Mouse (Mus musculus) yolk sac, embryonic 10.5 days (tissue): ENCODE measurements around the gene Ninj1.

Experiments used
- DNase-seq: peaks from one replicate; pipeline ENCODE4 v3.0.0-alpha.2; 2017; ENCODE audit warnings: low spot score

Ninj1 gene

DNA sequence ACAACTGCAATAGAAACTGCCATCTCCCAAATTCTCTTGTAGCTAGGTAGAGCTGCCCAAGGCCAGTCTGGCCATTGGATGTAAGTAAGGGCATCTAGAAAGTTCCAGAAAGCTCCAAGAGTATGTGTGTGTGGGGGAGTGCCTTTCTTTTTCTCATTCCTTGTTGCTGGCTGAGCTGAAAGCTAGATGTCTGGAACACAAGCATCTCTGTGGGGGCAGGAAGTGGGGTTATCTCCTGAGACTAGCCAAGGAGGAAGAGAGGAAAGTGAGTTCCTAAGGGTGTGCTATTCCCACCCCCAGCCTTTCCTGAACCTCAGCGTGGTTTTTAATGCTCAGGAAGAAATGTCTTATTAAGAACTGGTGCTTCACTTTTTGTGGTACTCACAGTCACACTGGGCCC lies 15.6 kb upstream of the Ninj1 start:
- no peak for DNase-seq

DNA sequence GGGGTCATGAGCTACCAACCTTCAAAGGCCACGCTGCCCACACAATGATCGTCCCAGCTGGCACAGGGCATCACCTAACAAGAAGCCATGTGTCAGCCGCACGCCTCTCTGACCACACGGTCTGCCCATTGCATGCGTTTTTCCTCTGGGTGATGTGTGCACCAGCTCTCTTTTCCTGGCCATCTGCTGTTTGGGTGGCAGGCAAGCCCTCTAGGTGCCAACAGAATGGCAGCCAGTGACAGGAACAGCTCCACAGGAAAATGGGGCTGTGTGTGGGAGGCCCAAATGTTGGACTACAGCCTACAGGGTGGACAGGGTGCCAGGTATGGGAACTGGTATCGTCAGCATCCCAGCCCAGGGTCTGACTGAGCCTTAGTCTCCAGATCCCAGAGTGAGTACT lies 14.9 kb upstream of the Ninj1 start:
- no peak for DNase-seq

DNA sequence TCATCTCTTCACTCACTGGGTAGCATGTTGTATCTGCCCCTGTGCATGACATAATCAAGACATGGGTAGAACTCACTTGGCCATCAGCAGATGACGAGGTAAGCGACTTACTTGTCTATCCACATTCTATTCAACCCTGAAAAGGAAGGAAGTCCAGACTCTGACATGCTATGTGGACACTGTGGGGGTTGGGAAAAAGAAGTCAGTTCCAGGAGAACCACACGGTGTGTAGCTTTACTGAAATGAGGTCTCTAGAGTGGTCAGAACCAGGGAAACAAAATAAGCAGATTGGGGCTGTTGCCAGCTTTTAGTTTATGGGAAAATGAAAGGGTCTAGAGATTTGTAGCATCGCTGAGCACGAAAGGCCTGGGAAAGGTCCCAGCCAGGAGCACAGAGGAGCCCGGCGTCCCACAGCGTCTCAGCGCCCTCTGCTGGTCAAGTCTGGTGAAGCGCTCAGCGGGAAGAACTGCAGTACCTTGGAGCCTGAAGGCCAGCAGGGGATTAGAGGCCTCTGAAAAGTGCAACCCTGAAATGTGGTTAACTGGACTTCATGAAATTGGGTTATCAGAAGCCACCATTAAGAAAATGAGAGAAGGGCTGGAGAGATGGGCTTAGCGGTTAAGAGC lies 14.2 kb upstream of the Ninj1 start:
- peak; percentile 81 for DNase-seq

DNA sequence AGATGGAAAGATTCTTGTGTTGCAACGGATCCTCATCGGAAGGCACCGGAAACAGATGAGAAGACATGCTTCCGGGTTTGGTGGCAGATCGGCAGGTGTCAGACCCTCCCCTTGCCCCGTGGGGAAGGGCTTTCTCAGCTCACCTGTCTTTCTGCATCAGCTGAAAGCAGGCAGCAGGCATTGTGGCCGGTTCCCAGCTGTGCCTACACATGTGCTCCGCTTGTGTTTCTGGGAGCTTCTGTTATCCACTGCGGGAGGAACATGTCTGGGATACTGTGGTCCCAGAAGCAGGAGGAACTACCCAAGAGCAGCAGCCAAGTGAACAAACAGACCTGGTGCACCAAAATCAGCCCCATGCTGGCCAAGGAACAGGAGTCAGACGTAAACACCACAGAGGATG lies 11.8 kb upstream of the Ninj1 start:
- no peak for DNase-seq

DNA sequence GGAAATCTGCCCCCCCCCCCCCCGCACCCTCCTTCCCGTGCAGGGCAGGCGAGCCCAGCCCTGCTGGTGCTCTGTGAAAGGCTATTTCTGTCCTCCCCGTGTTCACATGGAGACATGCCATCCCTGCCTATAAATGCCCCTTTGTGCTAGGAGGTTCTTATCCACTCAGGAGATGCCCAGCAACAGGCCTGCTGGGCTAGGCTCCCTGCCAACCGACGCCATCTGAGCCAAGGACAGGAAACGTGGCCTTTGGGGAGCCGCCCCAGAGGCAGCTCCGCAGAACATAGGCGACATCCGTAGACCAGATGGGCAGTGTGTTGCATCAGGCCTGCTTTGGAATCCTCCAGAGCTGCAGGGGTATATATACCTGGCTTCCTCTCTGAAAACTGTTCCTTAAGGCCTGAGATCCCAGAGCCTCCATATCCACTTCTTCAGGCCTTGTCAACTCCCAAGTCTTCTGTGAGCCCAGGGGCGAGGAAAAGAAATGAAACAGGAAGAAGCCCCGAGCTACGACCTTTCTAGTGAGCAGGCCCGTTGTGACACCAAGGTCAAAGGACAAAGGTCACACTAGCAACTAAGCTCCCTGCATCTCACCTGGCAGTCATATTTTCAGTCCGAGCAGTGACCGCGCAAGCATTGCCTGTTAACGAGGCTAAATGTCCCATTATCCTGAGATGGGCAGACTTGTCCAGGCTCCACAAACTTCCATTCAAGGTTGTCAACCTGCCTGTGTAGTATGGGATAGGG lies 8.3 kb upstream of the Ninj1 start:
- DNase-seq, result peak; percentile 58

DNA sequence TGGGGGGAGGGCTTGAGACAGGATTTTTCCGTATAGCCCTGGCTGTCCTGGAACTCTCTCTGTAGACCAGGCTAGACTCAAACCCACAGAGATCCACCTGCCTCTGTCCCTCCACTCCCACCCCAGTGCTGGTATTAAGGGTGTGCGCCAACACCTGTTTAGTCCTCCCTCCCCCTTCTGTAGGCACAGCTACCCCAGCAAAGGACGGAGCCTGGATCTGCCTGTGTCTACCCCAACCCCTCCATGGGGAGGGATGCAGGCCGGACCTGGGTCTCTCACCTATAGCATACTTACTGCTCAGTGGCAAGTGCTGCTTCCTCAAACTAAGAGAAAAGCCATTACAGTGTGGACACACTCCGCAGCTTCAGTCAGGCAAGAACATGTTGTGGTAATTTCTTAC lies 7.0 kb upstream of the Ninj1 start:
- DNase-seq, result no peak

DNA sequence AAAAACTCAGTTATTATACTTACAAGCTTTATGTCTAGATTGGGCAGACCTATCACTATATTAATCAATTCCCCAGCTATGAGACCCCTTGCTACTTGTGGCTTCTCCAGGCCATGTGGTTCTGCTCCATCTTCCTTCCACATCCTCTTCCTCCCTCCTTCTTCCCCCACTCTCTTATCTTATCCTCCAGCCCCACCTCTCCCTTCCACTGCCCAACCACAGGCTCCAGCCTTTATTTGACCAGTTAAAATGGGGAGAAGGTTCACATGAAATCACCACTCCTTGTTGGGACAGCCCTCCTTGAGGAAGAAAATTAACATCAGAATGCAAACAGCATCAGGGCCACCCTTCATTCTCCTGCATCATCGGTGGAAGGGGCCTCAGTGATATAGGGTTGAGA lies 6.6 kb upstream of the Ninj1 start:
- no peak for DNase-seq

DNA sequence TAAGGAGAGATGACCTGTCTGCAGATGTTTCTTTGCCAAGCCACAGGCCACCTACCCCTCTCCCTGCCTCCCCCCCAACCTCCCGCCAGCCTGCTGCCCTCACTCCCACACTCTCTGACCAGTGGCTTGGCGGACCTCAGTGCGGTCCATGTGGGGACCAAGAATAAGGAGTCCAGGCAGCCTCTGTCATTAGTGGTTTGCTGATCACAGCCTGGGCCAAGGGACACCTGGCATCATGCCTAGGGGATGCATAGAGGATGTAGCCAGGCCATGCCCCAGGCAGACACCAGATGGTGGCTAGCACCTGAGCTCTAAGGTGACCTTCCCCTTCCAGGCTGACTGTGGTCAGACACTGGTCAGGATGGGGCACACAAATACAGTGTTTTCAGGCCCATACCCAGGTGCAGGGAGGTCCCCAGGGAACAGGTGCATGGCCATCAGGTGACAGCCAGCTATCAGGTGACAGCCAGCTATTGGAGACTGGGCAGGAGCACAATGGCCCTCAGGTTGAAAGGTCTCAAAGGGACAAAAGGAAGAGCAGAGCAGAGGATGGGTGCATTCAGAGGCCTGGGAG lies 5.8 kb upstream of the Ninj1 start:
- DNase-seq, result no peak

DNA sequence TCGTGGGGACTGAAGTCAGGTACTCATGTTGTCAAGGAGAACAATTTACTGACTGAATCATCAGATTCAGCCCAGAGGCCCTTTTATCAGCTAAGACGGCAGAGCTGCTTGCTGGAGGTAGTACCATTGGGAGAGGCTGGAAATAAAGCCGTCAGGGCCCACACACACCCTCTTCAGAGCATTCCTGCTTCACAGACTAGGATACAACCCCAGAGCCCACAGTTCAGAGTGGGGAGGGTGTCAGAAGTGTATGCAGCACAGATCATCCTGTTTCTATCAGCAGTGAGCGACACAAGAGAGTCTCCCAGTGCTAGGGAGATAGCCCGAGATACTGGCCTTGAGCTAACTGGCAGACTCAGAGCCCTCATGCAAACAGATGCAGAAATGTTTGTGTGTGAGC lies 4.1 kb upstream of the Ninj1 start:
- no peak for DNase-seq

DNA sequence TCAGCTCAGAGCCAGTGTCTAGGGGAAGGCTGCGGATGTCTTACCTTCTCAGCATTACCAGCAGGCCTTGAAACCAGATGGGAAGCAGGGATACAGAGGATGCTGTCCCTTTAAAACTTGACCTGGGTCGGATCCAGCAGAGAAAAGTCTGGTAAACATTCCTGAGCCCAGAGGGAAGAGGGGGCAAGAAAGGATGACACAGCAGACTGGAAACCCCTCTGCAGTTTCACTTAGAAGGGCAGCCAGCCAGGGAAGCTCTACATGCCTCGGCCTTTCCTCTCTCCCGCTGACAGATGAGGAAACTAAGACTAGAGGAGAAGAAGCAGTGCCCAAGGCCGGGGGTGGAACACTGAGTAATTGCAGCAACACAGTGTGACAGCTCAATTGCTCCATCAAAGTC lies 3.6 kb upstream of the Ninj1 start:
- no peak for DNase-seq

DNA sequence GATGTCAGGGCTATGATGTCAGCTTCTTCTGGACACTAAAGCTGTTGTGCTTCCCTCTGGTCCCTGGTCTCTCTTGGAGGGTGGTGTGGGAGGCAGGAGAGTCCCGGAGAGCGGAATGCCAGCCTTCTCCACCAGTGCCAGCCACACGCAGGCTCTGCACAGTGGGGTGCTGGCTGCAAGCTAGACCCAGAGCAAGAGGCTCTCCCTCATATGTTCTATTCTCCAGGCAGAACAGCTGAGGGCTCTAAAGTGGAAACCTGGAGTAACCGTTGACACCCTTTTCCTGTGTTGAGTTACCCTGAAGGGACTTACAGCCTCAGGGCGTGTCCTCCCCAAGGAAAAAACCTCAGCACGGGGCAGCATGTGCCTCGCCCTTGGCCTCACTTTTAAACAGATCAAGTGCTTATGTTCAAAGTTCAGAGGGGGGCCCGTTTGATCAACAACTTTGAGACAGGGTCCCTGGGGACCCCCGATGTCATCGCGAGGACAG lies 442 bp upstream of the Ninj1 start:
- DNase-seq, result no peak

DNA sequence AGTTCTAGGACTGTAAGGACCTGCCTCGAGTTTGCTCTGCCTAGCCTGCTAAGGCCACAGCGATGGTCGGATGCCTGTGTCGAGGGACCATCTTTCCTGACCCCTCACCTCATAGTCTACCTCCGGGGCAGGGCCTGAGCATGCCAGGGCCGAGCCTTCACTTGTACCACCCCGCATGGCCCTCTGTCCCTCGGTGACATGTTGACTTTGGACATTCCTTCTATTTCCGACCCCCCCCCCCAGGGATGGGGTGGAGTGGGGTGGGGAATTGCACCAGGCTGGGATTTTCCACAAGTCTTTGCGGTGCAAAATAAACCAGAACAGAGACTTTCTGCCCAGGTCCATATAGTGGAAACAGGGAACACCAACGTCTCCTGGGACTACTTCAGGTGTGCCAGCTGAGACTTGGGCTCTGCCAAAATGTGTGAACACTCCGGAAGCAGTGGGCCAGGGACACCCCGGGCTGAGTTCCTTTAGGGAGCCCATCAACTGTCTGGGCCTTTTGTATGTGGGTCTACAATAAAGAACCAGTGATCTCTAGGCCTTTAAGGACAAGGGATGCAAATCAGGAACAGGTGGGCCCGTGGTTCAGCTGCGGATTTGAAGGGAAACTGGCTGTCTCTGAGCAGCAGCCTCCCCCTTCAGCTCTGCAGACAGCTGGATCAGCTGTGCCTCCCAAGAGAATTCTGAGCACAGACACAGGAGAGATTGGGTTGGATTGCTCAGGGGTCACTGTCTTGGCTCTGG lies 1.1 kb downstream of the Ninj1 start:
- no peak for DNase-seq

DNA sequence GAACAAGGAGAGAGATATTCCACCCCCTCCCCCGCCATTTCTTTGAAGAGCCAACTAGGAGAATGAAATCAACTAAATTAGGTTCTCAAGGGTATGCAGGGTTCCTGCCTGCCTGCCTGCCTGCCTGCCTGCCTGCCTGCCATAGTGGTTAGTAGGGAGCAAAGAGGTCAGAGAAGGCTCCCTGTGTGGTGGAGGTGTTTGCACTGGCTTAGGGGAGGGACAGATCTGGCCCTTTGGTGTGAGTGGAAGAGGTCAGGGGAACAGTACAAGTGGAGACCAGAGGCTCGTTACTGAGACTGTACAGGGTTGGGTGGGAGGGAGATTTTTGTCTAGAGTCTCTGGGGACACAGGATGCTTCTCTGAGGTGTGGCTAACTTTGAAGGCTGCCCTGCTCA lies 1.7 kb downstream of the Ninj1 start:
- no peak for DNase-seq

DNA sequence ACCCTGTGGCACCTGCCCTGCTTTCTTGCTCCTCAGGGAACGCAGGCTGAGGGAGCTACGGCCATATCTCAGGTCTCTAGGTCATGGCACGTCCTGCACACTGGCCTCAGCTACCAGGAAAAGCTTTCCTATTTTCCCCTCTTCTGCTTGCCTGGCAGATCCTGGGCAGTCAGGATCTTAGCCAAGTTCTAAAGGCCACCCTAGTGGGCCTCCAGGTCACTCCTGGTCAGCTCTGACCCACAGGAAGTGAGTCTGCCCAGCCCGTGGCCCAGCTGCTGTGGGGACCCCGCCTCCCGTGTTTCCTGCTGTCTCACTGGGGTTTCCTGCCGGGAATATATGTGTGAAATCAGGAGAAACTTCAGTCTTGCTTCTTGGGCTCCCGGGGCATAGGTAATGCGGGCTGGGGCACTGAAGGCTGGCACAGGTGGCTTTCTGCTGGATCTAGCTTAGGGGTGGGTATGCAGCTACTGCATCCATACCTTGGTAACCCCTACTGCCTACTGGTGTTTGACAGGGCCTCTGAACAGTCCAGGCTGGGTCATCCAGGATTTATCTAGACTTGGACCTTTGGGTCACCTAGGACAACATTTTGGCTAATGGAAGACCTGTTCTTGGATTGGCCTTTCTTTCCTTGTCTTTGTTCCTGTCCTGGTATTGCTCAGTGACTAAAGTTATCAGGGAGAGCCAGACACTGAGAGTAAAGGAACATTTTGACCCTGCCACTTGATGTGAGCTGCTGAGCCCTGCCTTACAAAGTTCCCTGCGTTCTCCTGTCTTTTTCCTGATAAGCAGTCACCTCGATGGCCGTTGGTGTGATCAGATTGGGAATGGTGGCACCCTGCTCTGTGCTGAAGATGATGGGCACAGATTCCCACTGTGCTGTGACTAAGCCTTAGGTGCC lies 2.9 kb downstream of the Ninj1 start:
- peak; percentile 19 for DNase-seq

DNA sequence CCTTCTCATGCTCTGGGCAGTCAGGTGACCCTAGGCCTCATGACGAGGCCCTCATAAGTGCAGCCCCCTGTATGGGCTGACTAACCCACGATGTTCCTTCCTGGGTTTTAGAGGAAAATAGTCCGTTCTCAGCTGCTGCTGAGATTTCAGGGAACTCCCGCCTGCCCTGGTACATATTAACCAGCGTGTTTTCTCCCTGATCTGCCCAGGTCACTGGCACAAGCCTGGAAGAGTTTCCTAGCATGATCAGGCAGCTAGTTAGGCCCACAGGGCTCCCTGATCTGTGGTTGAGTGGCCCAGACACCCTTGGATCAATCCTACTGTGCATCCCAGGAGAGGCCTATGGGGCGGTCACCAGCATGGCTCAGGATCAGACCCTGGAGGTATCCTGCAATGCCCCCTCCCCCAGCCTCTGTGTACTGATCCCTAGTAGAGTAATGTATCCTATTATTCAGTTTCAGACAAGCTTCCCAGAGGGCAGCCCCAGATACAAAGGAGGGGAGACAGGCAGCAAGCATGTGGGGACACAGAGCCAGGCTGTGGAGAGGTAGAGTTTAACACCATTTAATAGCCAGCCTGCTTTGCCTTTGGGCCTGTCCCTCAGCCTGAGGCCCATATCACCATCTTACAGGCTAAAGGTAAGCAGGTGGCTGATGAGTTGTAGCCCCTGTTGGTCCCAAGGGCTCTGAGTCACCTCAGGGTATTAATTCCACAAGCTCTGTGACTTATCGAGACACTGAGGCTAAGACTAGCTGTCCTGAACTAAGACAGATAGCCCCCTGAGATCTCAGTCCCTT lies 3.8 kb downstream of the Ninj1 start:
- no peak for DNase-seq

DNA sequence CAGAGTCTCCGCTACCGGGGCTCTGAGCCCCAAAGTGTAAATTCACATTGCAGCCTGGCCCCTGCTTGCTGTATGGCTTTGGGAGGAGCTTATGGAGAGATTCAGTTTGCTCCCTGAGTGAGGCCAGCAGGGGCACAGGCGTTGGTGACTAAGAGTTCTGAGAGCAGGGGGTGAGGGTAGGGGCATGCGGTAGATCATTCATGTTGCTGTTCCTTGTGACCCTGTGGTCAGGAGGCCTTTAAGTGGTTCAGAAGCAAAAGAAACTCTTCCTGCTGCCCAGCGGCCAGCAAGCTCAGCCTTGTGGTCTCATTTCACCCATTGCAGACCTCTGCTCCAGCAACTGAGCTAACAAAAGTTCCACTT lies 4.4 kb downstream of the Ninj1 start:
- no peak for DNase-seq

DNA sequence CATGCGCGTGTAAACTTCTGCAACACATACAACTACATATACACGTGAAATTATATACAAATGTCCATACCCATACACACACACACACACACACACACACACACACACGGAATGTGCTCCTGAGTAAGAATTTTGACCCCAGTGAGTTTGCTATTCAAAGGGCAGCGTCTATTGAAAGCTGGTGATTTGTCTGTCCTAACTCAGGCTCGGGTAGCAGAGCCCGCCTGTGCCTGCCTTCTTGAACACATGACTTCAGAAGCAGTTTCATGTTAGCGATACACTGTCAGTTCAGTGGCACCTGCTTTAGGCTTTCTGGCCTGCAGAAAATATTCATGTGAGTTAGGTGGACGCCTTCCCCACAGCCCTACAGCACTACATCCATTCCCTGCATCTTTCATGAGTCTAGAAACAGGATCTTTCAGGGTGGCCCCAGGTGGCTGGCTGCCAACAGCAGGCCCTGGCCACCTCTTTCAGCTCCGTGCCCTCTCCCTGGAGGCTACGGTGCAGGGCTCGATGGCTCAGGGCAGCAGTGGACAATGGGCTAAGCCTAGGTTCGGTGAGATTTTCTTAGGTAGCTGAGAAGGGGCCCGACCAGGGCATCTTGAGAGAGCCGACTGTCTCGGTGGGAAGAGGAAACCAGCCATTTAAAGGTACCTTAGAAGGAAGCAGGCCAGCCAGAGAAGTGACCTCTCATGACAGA lies 5.0 kb downstream of the Ninj1 start:
- no peak for DNase-seq

DNA sequence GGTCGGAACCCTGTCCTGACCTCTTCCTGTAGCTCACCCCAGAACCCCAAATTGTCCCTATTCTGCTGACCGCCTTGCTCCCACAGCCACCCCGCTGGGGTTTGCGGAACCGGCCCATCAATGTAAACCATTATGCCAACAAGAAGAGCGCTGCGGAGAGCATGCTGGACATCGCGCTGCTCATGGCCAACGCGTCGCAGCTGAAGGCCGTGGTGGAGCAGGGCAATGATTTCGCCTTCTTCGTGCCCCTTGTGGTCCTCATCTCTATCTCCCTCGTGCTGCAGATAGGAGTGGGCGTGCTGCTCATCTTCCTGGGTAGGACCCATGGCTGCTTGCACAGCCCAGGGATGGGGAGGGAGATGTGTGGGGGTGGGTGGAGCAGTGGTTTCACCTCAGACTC lies 6.4 kb downstream of the Ninj1 start:
- no peak for DNase-seq

DNA sequence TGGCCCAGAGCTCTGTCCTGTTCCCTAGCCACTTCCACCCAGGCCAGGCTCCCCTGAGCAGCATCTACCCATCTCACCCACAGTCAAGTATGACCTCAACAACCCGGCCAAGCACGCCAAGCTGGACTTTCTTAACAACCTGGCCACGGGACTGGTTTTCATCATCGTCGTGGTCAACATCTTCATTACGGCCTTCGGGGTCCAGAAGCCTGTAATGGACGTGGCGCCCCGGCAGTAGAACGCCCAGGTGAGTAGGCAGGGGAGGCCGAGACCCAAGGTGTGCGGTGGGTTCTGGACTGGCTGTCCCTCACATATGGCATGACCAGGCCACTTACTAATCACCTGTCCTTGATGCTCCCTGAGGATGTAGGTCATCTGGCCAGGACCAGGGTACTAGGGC lies 7.5 kb downstream of the Ninj1 start:
- DNase-seq, result no peak

DNA sequence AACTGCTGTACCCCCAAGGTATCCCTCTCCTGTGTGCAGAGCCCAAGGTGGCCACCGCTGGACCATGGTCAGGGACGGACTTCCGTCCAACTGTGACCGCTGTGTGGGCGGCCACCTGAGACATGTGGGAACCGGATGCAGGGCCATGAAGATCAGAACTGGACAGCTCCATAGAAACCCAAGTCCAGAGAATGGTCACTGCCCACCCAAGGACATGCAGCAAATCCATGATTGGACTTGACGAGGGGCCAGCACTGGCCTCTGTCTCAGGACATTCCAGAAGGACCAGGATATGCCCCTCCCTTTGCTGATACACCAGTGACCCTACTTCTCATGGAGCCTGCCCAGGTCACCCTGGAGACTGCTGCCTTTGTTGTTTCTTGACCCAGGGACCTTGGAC lies 8.4 kb downstream of the Ninj1 start:
- no peak for DNase-seq
